Mouse (Mus musculus): ENCODE data around the gene Pate2. TPM values are rescaled to one million over a fixed set of nuclear protein-coding genes. Genes with fewer than 3 reads are reported as not detected.
A peak's percentile ranks its signal among the peaks of the same experiment; 100 is the strongest.

Gene Pate2
- polyA plus RNA-seq, 1 experiment from 2014 or later: 0.46 TPM

- no peaks in the 10 kb centered on the region for H3K9me3 ChIP-seq (replicated peaks; ENCODE audit: control insufficient read depth, low read length)
- peaks cover 7% of the 10 kb centered on the region; the same call in 1 of the 2 replicates for H3K4me1 ChIP-seq (ENCODE audit: control insufficient read depth, insufficient read depth, low read length)
- no peak for ATAC-seq (replicated peaks; ENCODE audit: insufficient number of reproducible peaks, low FRiP score, low TSS enrichment)
- no peak overlapping the region for H3K27ac ChIP-seq (ENCODE audit: low read depth, low read length)
- no peak overlapping the region for H3K9ac ChIP-seq (ENCODE audit: low read depth, low read length)
- WGBS (ENCODE audit: insufficient replicate concordance): 79% methylated on average over 6 of the region's 6 CpGs
- no peak overlapping the region for H3K4me3 ChIP-seq (ENCODE audit: low read depth, low read length)
- H3K36me3 ChIP-seq (ENCODE audit: control insufficient read depth, insufficient read depth, low read length): peaks cover 11% of the 10 kb centered on the region
- H3K4me2 ChIP-seq: no peak overlapping the region
- H3K27me3 ChIP-seq (ENCODE audit: control insufficient read depth, insufficient read depth, low read length): peaks cover 7% of the 10 kb centered on the region; the same call in 1 of the 2 replicates
Observed at GRCm38 (mm10) chr9:35561583-35561982, 8.5 kb upstream of the Pate2 start.

- WGBS (ENCODE audit: insufficient replicate concordance): 59% methylated on average over 5 of the region's 5 CpGs
- no peak overlapping the region for H3K9ac ChIP-seq (ENCODE audit: low read depth, low read length)
Observed at GRCm38 (mm10) chr9:35564536-35565240, 5.4 kb upstream of the Pate2 start.

GRCm38 (mm10) chr9:35567995-35568394, 2.1 kb upstream of the Pate2 start:
- H3K4me1 ChIP-seq (ENCODE audit: control insufficient read depth, insufficient read depth, low read length): 0 out of 2 replicates have a peak, but pooled peaks cover 3% of the 10 kb centered on the region
- ATAC-seq (replicated peaks; ENCODE audit: insufficient number of reproducible peaks, low FRiP score, low TSS enrichment): no peak
- peaks cover 8% of the 10 kb centered on the region for H3K36me3 ChIP-seq (ENCODE audit: control insufficient read depth, insufficient read depth, low read length)
- H3K27me3 ChIP-seq (ENCODE audit: control insufficient read depth, insufficient read depth, low read length): 0 out of 2 replicates have a peak, but pooled peaks cover 3% of the 10 kb centered on the region
- WGBS (ENCODE audit: insufficient replicate concordance): 81% methylated on average over 3 of the region's 3 CpGs
- H3K27ac ChIP-seq (ENCODE audit: low read depth, low read length): no peak overlapping the region
- H3K9ac ChIP-seq (ENCODE audit: low read depth, low read length): no peak overlapping the region
- peak overlapping the region; percentile 8; the same call in 1 of the 2 replicates for H3K4me3 ChIP-seq (ENCODE audit: low read depth, low read length)
- no peak overlapping the region for H3K4me2 ChIP-seq
- no peaks in the 10 kb centered on the region for H3K9me3 ChIP-seq (replicated peaks; ENCODE audit: control insufficient read depth, low read length)

More at GRCm38 (mm10) chr9:35564536-35565240, 5.4 kb upstream of the Pate2 start:
- Histone ChIP-seq H3K4me1 (ENCODE audit: control insufficient read depth, insufficient read depth, low read length) (peaks cover 10% of the 10 kb centered on the region; the same call in 1 of the 2 replicates), H3K4me2 (peak overlapping the region; percentile 27), H3K27ac (ENCODE audit: low read depth, low read length) (peak overlapping the region; percentile 65), H3K36me3 (ENCODE audit: control insufficient read depth, insufficient read depth, low read length) (peaks cover 16% of the 10 kb centered on the region), H3K4me3 (ENCODE audit: low read depth, low read length) (no peak overlapping the region), H3K27me3 (ENCODE audit: control insufficient read depth, insufficient read depth, low read length) (no peaks in the 10 kb centered on the region), H3K9me3 (replicated peaks; ENCODE audit: control insufficient read depth, low read length) (no peaks in the 10 kb centered on the region)
- ATAC-seq (replicated peaks; ENCODE audit: insufficient number of reproducible peaks, low FRiP score, low TSS enrichment): no peak

- WGBS (ENCODE audit: insufficient replicate concordance): 9% methylated on average over 5 of the region's 5 CpGs
- H3K27ac ChIP-seq (ENCODE audit: low read depth, low read length): peak overlapping the region; percentile 29; the same call in 1 of the 2 replicates
- no peaks in the 10 kb centered on the region for H3K9me3 ChIP-seq (replicated peaks; ENCODE audit: control insufficient read depth, low read length)
- H3K4me1 ChIP-seq (ENCODE audit: control insufficient read depth, insufficient read depth, low read length): 0 out of 2 replicates have a peak, but pooled peaks cover 6% of the 10 kb centered on the region
- no peak for ATAC-seq (replicated peaks; ENCODE audit: insufficient number of reproducible peaks, low FRiP score, low TSS enrichment)
- peak overlapping the region; percentile 74 for H3K4me3 ChIP-seq (ENCODE audit: low read depth, low read length)
- peaks cover 15% of the 10 kb centered on the region for H3K27me3 ChIP-seq (ENCODE audit: control insufficient read depth, insufficient read depth, low read length)
- peaks cover 5% of the 10 kb centered on the region; the same call in 1 of the 2 replicates for H3K36me3 ChIP-seq (ENCODE audit: control insufficient read depth, insufficient read depth, low read length)
- H3K9ac ChIP-seq (ENCODE audit: low read depth, low read length): peak overlapping the region; percentile 80; the same call in 1 of the 2 replicates
- peak overlapping the region; percentile 76 for H3K4me2 ChIP-seq
Observed at GRCm38 (mm10) chr9:35570663-35571062, 579 bp downstream of the Pate2 start.

- Histone ChIP-seq H3K9me3 (replicated peaks; ENCODE audit: control insufficient read depth, low read length) (no peaks in the 10 kb centered on the region), H3K27ac (ENCODE audit: low read depth, low read length) (no peak overlapping the region), H3K4me3 (ENCODE audit: low read depth, low read length) (peak overlapping the region; percentile 40), H3K36me3 (ENCODE audit: control insufficient read depth, insufficient read depth, low read length) (no peaks in the 10 kb centered on the region), H3K27me3 (ENCODE audit: control insufficient read depth, insufficient read depth, low read length) (peaks cover 15% of the 10 kb centered on the region), H3K4me2 (peak overlapping the region; percentile 78), H3K9ac (ENCODE audit: low read depth, low read length) (peak overlapping the region; percentile 49; the same call in 1 of the 2 replicates), H3K4me1 (ENCODE audit: control insufficient read depth, insufficient read depth, low read length) (0 out of 2 replicates have a peak, but pooled peaks cover 3% of the 10 kb centered on the region)
- WGBS (ENCODE audit: insufficient replicate concordance): 5% methylated on average over 30 of the region's 32 CpGs
- no peak for ATAC-seq (replicated peaks; ENCODE audit: insufficient number of reproducible peaks, low FRiP score, low TSS enrichment)
Observed at GRCm38 (mm10) chr9:35574416-35574815, 4.3 kb downstream of the Pate2 start.

GRCm38 (mm10) chr9:35587674-35588073, 17.6 kb downstream of the Pate2 start:
- WGBS (ENCODE audit: insufficient replicate concordance): 29% methylated on average over 1 of the region's 1 CpGs
- H3K4me3 ChIP-seq (ENCODE audit: low read depth, low read length): no peak overlapping the region
- ATAC-seq (replicated peaks; ENCODE audit: insufficient number of reproducible peaks, low FRiP score, low TSS enrichment): no peak

GRCm38 (mm10) chr9:35592903-35593302, 22.8 kb downstream of the Pate2 start:
- Histone ChIP-seq H3K27me3 (ENCODE audit: control insufficient read depth, insufficient read depth, low read length) (no peaks in the 10 kb centered on the region), H3K9me3 (replicated peaks; ENCODE audit: control insufficient read depth, low read length) (no peaks in the 10 kb centered on the region), H3K4me1 (ENCODE audit: control insufficient read depth, insufficient read depth, low read length) (no peaks in the 10 kb centered on the region), H3K4me3 (ENCODE audit: low read depth, low read length) (no peak overlapping the region), H3K4me2 (no peak overlapping the region), H3K36me3 (ENCODE audit: control insufficient read depth, insufficient read depth, low read length) (no peaks in the 10 kb centered on the region), H3K9ac (ENCODE audit: low read depth, low read length) (no peak overlapping the region), H3K27ac (ENCODE audit: low read depth, low read length) (no peak overlapping the region)
- no peak for ATAC-seq (replicated peaks; ENCODE audit: insufficient number of reproducible peaks, low FRiP score, low TSS enrichment)
- WGBS (ENCODE audit: insufficient replicate concordance): 18% methylated on average over 2 of the region's 2 CpGs

More at GRCm38 (mm10) chr9:35587674-35588073, 17.6 kb downstream of the Pate2 start:
- H3K27ac ChIP-seq (ENCODE audit: low read depth, low read length): no peak overlapping the region
- no peaks in the 10 kb centered on the region for H3K4me1 ChIP-seq (ENCODE audit: control insufficient read depth, insufficient read depth, low read length)
- H3K4me2 ChIP-seq: no peak overlapping the region
- H3K9ac ChIP-seq (ENCODE audit: low read depth, low read length): no peak overlapping the region
- no peaks in the 10 kb centered on the region for H3K27me3 ChIP-seq (ENCODE audit: control insufficient read depth, insufficient read depth, low read length)
- no peaks in the 10 kb centered on the region for H3K9me3 ChIP-seq (replicated peaks; ENCODE audit: control insufficient read depth, low read length)
- H3K36me3 ChIP-seq (ENCODE audit: control insufficient read depth, insufficient read depth, low read length): no peaks in the 10 kb centered on the region

GRCm38 (mm10) chr9:35607647-35608405, 37.7 kb downstream of the Pate2 start:
- no peak overlapping the region for H3K4me3 ChIP-seq (ENCODE audit: low read depth, low read length)
- 62% methylated on average over 8 of the region's 8 CpGs for WGBS (ENCODE audit: insufficient replicate concordance)
- H3K27ac ChIP-seq (ENCODE audit: low read depth, low read length): no peak overlapping the region
- H3K4me2 ChIP-seq: no peak overlapping the region
- ATAC-seq (replicated peaks; ENCODE audit: insufficient number of reproducible peaks, low FRiP score, low TSS enrichment): no peak
- H3K36me3 ChIP-seq (ENCODE audit: control insufficient read depth, insufficient read depth, low read length): no peaks in the 10 kb centered on the region
- H3K9me3 ChIP-seq (replicated peaks; ENCODE audit: control insufficient read depth, low read length): no peaks in the 10 kb centered on the region
- H3K27me3 ChIP-seq (ENCODE audit: control insufficient read depth, insufficient read depth, low read length): no peaks in the 10 kb centered on the region
- no peaks in the 10 kb centered on the region for H3K4me1 ChIP-seq (ENCODE audit: control insufficient read depth, insufficient read depth, low read length)
- H3K9ac ChIP-seq (ENCODE audit: low read depth, low read length): no peak overlapping the region
